Mouse (Mus musculus) adrenal gland, postnatal 4 days (tissue): ENCODE data around the gene Nme1. TPM values are rescaled to one million over a fixed set of nuclear protein-coding genes. Genes with fewer than 3 reads are reported as not detected.
A peak's percentile ranks its signal among the peaks of the same experiment; 100 is the strongest.
"Not testable (repeated sequence)": the region's sequence is repeated elsewhere in the genome, so short reads cannot be mapped to it uniquely, and the experiment has no call there.

Experiments used
- DNase-seq, 2 experiments: peaks; one replicate each; pipeline ENCODE4 v3.0.0; 2021 to 2022; ENCODE audit warnings: low spot score in 2 of 2, mixed read lengths in 2 of 2
- total RNA-seq, 2 experiments: library from RNA; stranded (reverse); gene quantifications; 2 replicates each; pipeline ENCODE4 v1.2.3; 2021

Gene Nme1
- total RNA-seq, 2 experiments from 2014 or later = 35.9 to 37.9 TPM

GRCm38 (mm10) chr11:93968848-93969128, 467 bp upstream of the Nme1 start:
- no peak for DNase-seq

GRCm38 (mm10) chr11:93967381-93967780, 940 bp downstream of the Nme1 start:
- no peak for DNase-seq

- no peak for DNase-seq
These were observed 2.9 kb downstream of the Nme1 start for GRCm38 (mm10) chr11:93965391-93965790.

DNA sequence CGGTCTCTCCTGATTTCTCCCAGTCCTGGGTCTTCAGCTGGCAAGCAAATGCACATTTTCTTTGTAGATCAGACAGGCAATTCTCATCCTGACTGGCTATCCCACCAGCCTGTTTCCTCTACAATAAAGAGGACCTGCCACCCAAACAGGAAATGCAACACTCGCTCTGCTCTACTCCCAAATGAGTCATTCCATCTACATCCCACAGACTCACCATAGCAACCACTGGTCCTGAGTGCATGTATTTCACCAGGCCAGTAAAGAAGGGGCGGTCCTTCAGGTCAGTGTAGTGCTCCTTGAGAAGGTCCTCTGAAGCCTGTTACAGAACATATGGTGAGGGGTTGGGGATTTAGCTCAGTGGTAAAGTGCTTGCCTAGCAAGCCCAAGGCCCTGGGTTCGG, 5.3 kb downstream of the Nme1 start:
- no peak for DNase-seq

DNA sequence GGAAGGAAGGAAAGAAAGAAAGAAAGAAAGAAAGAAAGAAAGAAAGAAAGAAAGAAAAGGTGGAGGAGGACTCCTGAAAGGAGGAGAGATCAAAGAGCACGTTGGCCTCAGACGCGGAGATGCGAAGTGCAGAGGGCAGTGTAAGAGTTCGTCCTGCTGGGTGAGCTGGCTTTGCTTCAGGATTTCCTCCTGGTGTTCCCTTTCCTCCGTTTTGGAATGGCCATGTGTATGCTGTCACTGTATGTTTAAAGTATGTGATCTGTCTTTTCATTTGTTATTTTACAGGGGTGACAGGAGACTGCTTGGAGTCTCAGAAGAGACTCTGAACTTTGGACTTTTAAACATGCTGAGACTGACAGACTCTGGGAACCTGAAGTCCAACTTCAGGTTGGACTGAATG, 6.8 kb downstream of the Nme1 start:
- no peak for DNase-seq

GRCm38 (mm10) chr11:93957746-93958145, 10.6 kb downstream of the Nme1 start:
- DNase-seq = no peak

GRCm38 (mm10) chr11:93957031-93957555, 11.2 kb downstream of the Nme1 start:
- DNase-seq = no peak

DNA sequence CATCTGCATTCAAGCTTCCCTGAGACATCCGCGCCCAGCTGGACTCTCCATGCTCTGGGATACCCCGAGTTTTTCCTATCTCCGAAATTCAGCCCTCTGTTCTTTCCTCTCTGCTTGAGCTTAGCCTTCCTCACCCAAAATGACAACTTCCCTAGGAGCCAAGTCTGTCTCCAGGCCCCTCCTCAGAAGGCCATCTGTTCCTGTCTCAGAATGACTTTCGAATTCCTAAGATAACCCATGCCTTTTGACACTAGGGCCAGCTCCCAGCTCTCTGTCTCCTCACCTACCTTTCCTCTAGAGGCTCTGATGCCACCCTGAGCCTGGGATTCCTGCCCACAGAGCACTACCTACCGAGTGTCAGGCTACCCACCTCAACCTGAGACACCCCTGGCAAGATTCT, 12.2 kb downstream of the Nme1 start, which contains the start of gene Nme2:
Gene Nme2 (minus strand): TSS at position 101 of the 400 bp plus-strand sequence.
- no peak for DNase-seq

DNA sequence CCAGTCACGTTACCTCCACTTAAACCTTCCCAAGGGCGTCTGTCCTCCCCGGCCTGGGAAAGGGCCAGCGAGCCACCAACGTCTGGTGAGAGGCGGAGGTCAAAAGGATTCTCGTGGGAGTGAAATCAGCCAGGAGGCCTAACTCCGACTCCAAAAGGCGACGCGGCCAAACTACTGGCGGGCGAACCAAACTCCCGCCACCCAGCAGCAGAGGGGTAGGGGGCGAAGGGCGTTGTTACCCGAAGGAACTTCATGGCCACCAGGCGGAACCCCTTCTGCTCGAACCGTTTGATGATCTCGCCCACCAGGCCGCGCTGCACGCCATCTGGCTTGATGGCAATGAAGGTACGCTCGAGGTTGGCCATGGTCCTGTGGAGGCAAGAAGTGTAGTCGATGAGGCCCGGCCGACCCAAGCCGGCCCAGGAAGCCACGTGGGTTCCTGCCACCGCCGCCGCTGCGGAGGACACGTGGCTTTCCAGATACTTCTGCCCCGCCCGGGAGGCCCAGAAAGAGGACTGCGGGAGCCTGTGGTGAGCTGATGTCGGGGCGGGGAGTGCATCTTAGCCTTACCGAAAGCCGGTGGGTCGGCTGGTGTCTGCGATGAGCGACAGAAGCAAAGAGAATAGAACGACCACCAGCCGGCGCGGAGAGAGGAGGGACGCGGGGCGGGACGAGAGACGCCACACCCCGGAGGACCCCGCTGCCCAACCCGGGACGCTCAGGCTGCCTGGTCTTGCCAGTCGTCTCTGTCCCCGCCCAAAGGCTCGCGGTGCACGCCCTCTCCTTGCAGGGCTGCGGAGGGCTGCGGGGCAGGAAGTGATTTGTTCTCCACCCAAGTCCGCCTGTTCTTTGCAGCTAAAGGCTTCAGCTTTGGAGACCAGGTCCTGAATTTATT, 12.8 kb downstream of the Nme1 start:
- peak; percentile 77 to 89 for DNase-seq

DNA sequence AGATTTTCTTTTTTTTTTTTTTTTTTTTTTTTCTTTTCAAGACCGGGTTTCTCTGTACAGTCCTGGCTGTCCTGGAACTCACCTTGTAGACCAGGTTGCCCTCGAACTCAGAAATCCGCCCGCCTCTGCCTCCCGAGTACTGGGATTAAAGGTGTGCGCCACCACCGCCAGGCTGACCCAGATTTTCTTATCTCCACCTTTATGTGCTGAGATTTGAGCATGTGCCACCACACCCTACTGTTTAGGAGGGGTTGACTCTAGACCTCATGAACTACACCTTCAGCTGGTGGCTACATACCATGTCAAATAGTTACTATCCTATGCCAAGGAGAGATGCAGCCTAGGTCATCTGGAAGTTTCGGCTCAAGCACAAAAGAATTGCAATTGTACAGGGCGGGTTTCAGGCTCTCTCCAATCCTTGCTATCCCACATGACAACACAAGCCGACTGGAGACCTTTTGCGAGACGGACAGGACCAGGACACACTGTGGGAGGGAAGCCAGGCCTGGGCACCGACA, 13.5 kb downstream of the Nme1 start:
- no peak for DNase-seq

DNA sequence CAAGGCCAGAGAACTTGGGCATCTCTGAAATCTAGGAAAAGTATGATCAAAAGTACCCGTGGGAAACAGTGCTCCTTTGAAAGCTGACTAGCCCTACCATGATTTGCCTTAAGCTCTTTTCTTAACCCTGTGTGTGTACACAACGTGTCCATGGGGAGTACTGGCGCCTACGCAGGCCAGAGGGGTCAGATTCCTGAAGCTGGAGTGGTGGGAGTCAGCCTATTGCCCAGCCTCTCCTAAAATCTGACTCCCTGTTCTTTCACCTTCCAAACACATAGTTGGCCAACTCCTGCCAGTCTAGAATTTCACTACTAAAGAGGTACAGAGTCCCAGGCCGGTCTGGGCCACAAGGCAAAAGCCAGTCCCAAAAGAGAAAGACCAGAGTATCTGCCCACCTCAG, 15.9 kb downstream of the Nme1 start:
- no peak for DNase-seq

DNA sequence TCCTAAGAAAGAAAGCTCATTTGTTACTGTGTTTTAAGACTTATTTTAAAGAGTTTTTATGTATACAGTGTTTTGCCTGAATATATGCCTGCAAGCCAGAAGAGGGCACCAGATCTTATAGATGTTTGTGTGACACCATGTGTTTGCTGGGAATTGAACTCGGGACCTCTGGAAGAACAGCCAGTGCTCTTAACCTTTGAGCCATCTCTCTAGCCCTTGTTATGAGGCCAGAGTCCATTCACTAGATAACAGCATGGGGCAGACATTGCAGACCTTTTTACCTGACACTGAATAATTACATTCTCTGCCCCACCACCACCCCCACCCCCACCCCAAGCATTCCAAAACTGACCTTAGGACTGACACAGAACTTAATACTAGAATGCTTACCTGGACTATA, 18.3 kb downstream of the Nme1 start:
- DNase-seq = no peak

GRCm38 (mm10) chr11:93948887-93949567, 19.3 kb downstream of the Nme1 start:
- DNase-seq = no peak

- DNase-seq = no peak
These were observed 23.3 kb downstream of the Nme1 start for GRCm38 (mm10) chr11:93944986-93945385.

- DNase-seq = no peak
These were observed 27.4 kb downstream of the Nme1 start for GRCm38 (mm10) chr11:93940906-93941305.

- DNase-seq = no peak
These were observed 39.2 kb downstream of the Nme1 start for GRCm38 (mm10) chr11:93929106-93929505.

GRCm38 (mm10) chr11:93915019-93915418, 53.3 kb downstream of the Nme1 start:
- not testable (repeated sequence) for DNase-seq

- no peak for DNase-seq
These were observed 56.7 kb downstream of the Nme1 start for GRCm38 (mm10) chr11:93911603-93912002.

GRCm38 (mm10) chr11:93908829-93909228, 59.5 kb downstream of the Nme1 start:
- no peak for DNase-seq

GRCm38 (mm10) chr11:93907839-93908238, 60.5 kb downstream of the Nme1 start:
- DNase-seq = no peak
